Mouse (Mus musculus) Patski (cell line): ENCODE measurements around the gene Vrk1. TPM values are rescaled to one million over a fixed set of nuclear protein-coding genes. Genes with fewer than 3 reads are reported as not detected.

Experiments
- ATAC-seq: fragments of 100-300 bp; one replicate; pipeline ENCODE4 v1.8.0; 2021
- CTCF ChIA-PET: fragments of 350-600 bp; sonication (Branson Sonifier 250); formaldehyde crosslinking; loops from one replicate; lab custom pipeline; 2022; ENCODE audit warnings: inconsistent platforms; lab: Charles Lee
- POLR2A ChIA-PET: fragments of 350-600 bp; sonication (Branson Sonifier 250); formaldehyde crosslinking; loops from one replicate; lab custom pipeline; 2022; ENCODE audit warnings: antibody characterized with exemption, inconsistent platforms; lab: Charles Lee
- DNase-seq: peaks from one replicate; pipeline ENCODE4 v3.0.0-alpha.2; 2011; ENCODE audit warnings: low read depth, low spot score
- H3K27me3 ChIP-seq: fragments of 371-371 bp; one replicate; pipeline ENCODE4 v1.5.1; 2021
- CTCF ChIP-seq: fragments of 100-300 bp; IDR thresholded peaks from one replicate; pipeline ENCODE4 v1.5.1; 2021
- in situ Hi-C: fragments of 300-500 bp; cut with MboI; formaldehyde crosslinking; loops from 3 replicates; pipeline ENCODE4 v1.11.1; 2018; ENCODE audit warnings: low pct_unique_long_range_greater_than_20kb, mixed read lengths
- polyA plus RNA-seq: library from polyadenylated mRNA; unstranded; gene quantifications from one replicate; pipeline ENCODE4 v1.2.3, GENCODE M21; 2021

The Vrk1 gene
- polyA plus RNA-seq, 1 experiment from 2014 or later: 20.3 TPM

DNA sequence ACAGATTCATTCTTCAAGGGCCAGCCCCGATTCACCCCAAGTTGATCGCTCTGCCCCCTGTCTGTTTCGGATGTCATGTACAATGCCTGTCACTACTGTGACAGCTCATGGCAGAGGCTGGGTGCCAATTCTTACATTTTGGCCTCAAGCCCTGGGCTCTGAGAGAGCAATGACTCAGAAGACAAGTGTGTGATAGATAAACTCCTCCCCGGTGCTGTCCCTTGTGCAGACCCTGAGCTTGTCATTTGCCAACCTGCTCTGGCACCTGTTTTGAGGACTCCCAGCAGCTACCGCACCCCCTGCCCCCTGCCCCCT is 105.8 kb downstream of the Vrk1 start:
- ATAC-seq (no peak), DNase-seq (no peak)
- ChIA-PET CTCF (no interaction called here), POLR2A (interaction anchor here (0.6 kb wide), 1 partner anchor 92 kb away, joined by 3 read pairs; no protein-coding TSS in a partner anchor)
- in situ Hi-C loops: no loop called here
- no peaks in the 10 kb centered on the region for H3K27me3 ChIP-seq
- no peak for TF ChIP-seq CTCF

DNA sequence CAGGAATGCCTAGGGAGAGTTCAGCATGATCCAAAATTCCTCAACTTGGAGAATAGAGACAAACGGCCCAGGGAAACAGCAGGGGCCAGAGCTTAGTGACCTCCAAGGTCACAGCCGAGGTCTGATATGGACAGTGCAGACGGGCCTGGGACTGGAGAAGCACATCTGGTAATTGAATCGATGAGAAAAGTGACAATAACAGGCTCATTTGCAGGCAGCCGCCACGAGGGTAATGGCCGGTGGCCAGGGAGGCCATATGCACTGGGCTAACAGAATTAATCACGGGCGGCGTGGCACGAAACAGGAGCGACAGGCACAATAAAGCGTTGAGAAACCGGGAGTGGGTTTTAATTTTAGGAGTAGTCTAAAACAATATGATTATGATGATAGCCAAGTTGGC is 113.2 kb downstream of the Vrk1 start:
- ChIA-PET POLR2A (no interaction called here), CTCF (no interaction called here)
- ATAC-seq (no peak), DNase-seq (no peak)
- H3K27me3 ChIP-seq: no peaks in the 10 kb centered on the region
- in situ Hi-C loops: no loop called here
- TF ChIP-seq CTCF: no peak

DNA sequence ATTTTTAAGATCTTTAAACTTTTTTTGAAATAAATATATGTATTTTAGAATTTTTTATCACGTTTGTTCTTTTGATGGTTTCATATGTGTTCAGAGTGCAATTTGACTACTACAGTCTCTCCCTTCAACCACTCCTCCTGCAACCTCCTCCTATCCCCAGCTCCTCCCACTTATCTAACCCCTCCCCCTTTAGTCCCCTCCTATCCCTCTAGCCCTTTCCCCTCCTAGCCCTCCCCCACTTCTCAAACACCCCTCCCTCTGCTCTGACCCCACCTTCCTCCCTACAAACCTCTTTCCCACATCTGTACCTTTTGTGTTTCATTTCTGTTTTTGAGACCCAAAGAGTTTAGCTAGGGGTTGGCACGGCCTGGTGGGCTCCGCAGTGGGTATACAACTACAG is 114.6 kb downstream of the Vrk1 start:
- no peak for DNase-seq
- POLR2A ChIA-PET: interaction anchor here (0.6 kb wide), 1 partner anchor 14 kb away, joined by 7 read pairs; no protein-coding TSS in a partner anchor
- in situ Hi-C loops: no loop called here
- peaks cover 4% of the 10 kb centered on the region for H3K27me3 ChIP-seq
- CTCF ChIA-PET: no interaction called here
- TF ChIP-seq CTCF: no peak
- ATAC-seq: no peak

Other genes starting within 250 kb of the Vrk1 start
- 117 TPM for gene Papola, start 225.5 kb upstream of the Vrk1 start, polyA plus RNA-seq